Mouse (Mus musculus): ENCODE measurements around the gene Atp6v1c2.

- TF ChIP-seq CTCF (IDR thresholded peaks at IDR 0.05; ENCODE audit: extremely low read depth, insufficient read length, insufficient replicate concordance, low read depth, low read length) (peak; percentile 47; the same call in 1 of the 2 replicates), POLR2A (IDR thresholded peaks at IDR 0.05; ENCODE audit: low read depth, low read length) (no peak)
These were observed 42.6 kb upstream of the Atp6v1c2 start for GRCm38 (mm10) chr12:17371589-17372235.

All from small intestine, adult 2 months (tissue).